Mouse (Mus musculus) ES-Bruce4 (cell line): Measurements from ENCODE around the gene Prrg2. TPM values are rescaled to one million over a fixed set of nuclear protein-coding genes. Genes with fewer than 3 reads are reported as not detected.

ENCODE experiments used
- H3K27ac ChIP-seq: 2 replicates; pipeline ENCODE4 v1.5.1; 2012; ENCODE audit warnings: low read length, inconsistent platforms; ENCODE audit not compliant: insufficient read depth
- H3K27me3 ChIP-seq: 2 replicates; pipeline ENCODE4 v1.6.1; 2012; ENCODE audit warnings: mild to moderate bottlenecking, low read length, inconsistent platforms; ENCODE audit not compliant: control insufficient read depth, poor library complexity, insufficient read depth, severe bottlenecking
- H3K36me3 ChIP-seq: 2 replicates; pipeline ENCODE4 v1.6.1; 2012; ENCODE audit warnings: inconsistent platforms, mild to moderate bottlenecking, low read length, moderate library complexity; ENCODE audit not compliant: control insufficient read depth, poor library complexity, insufficient read depth, severe bottlenecking
- H3K4me1 ChIP-seq: one replicate; pipeline ENCODE4 v1.8.1; 2011; ENCODE audit warnings: low read length; ENCODE audit not compliant: control insufficient read depth, insufficient read depth
- H3K4me3 ChIP-seq: 2 replicates; pipeline ENCODE4 v1.5.1; 2011; ENCODE audit warnings: low read depth, mild to moderate bottlenecking, low read length
- H3K9ac ChIP-seq: 2 replicates; pipeline ENCODE4 v1.6.1; 2012; ENCODE audit warnings: low read depth, mild to moderate bottlenecking, inconsistent platforms; ENCODE audit not compliant: poor library complexity, severe bottlenecking
- H3K9me3 ChIP-seq: replicated peaks from 2 replicates; pipeline ENCODE4 v1.6.1; 2012; ENCODE audit warnings: mild to moderate bottlenecking, low read length, inconsistent platforms; ENCODE audit not compliant: control insufficient read depth, poor library complexity, insufficient read depth, severe bottlenecking
- CTCF ChIP-seq: IDR thresholded peaks from one replicate; pipeline ENCODE4 v1.8.1; 2011; ENCODE audit warnings: low read depth, low read length
- EP300 ChIP-seq: IDR thresholded peaks from 2 replicates; pipeline ENCODE4 v1.6.1; 2011; ENCODE audit warnings: low read depth, low read length; ENCODE audit not compliant: insufficient read depth
- POLR2A ChIP-seq: IDR thresholded peaks from one replicate; pipeline ENCODE4 v1.8.1; 2011; ENCODE audit warnings: low read length; ENCODE audit not compliant: insufficient read depth
- polyA plus RNA-seq: library from polyadenylated mRNA; stranded (reverse); fragments of >200 nt; gene quantifications from 2 replicates; pipeline ENCODE4 v1.2.4, GENCODE M21; 2011; ENCODE audit warnings: low read depth; ENCODE audit not compliant: missing spikeins, insufficient read depth, insufficient read length

Prrg2 gene
- polyA plus RNA-seq, 1 experiment, result 12.0 TPM

GRCm38 (mm10) chr7:45052862-45053116 lies 9.7 kb downstream of the Prrg2 start, which contains the start of gene Prr12:
Prr12 (minus strand) TSS chr7:45052881.
- H3K36me3 ChIP-seq, result peaks cover 14% of the 10 kb centered on the region; the same call in 1 of the 2 replicates
- H3K27me3 ChIP-seq, result no peaks in the 10 kb centered on the region
- H3K4me1 ChIP-seq, result peaks cover 5% of the 10 kb centered on the region
- TF ChIP-seq CTCF (no peak), EP300 (no peak), POLR2A (no peak)
- H3K9ac ChIP-seq, result peak within 1 kb of the TSS; percentile 96
- H3K27ac ChIP-seq, result peak within 1 kb of the TSS; percentile 91
- peak within 1 kb of the TSS; percentile 74 for H3K4me3 ChIP-seq
- no peaks in the 10 kb centered on the region for H3K9me3 ChIP-seq

GRCm38 (mm10) chr7:45052181-45052861 lies 10.2 kb downstream of the Prrg2 start:
- H3K9ac ChIP-seq, result peak overlapping the region; percentile 96
- peaks cover 16% of the 10 kb centered on the region; the same call in 1 of the 2 replicates for H3K36me3 ChIP-seq
- peak overlapping the region; percentile 74 for H3K4me3 ChIP-seq
- H3K9me3 ChIP-seq, result no peaks in the 10 kb centered on the region
- TF ChIP-seq EP300 (no peak), POLR2A (no peak), CTCF (no peak)
- H3K27ac ChIP-seq, result peak overlapping the region; percentile 91
- peaks cover 5% of the 10 kb centered on the region for H3K4me1 ChIP-seq
- H3K27me3 ChIP-seq, result no peaks in the 10 kb centered on the region

DNA sequence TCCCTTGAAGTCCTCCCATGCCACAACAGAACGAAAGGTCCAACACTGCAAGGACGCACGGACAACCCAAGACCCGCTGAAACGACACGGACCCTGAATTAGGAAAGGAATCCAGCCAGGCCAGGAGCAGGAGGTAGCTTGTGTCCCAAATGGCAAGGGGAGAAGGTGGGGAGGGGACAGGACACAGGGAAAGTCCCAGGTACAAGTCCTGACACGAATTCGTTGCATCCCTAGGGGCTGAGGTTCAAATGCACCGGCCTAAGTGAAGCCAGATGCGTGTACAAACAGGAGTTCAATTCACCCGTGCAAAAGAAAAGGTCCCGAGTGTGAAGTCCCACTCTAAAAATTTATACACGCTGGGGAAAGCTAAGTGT lies 10.9 kb downstream of the Prrg2 start:
- Histone ChIP-seq H3K36me3 (peaks cover 19% of the 10 kb centered on the region; the same call in 1 of the 2 replicates), H3K9me3 (no peaks in the 10 kb centered on the region), H3K4me1 (peaks cover 5% of the 10 kb centered on the region), H3K9ac (peak overlapping the region; percentile 96), H3K27ac (peak overlapping the region; percentile 91), H3K4me3 (peak overlapping the region; percentile 74), H3K27me3 (no peaks in the 10 kb centered on the region)
- TF ChIP-seq POLR2A (no peak), CTCF (no peak), EP300 (no peak)

- peak overlapping the region; percentile 91 for H3K27ac ChIP-seq
- H3K9ac ChIP-seq, result peak overlapping the region; percentile 96
- TF ChIP-seq POLR2A (peak; percentile 23), EP300 (no peak)
- peaks cover 19% of the 10 kb centered on the region; the same call in 1 of the 2 replicates for H3K36me3 ChIP-seq
- H3K4me3 ChIP-seq, result peak overlapping the region; percentile 74
- H3K9me3 ChIP-seq, result no peaks in the 10 kb centered on the region
- H3K4me1 ChIP-seq, result peaks cover 5% of the 10 kb centered on the region
- H3K27me3 ChIP-seq, result no peaks in the 10 kb centered on the region
These were observed 11.4 kb downstream of the Prrg2 start for GRCm38 (mm10) chr7:45050945-45051600.

DNA sequence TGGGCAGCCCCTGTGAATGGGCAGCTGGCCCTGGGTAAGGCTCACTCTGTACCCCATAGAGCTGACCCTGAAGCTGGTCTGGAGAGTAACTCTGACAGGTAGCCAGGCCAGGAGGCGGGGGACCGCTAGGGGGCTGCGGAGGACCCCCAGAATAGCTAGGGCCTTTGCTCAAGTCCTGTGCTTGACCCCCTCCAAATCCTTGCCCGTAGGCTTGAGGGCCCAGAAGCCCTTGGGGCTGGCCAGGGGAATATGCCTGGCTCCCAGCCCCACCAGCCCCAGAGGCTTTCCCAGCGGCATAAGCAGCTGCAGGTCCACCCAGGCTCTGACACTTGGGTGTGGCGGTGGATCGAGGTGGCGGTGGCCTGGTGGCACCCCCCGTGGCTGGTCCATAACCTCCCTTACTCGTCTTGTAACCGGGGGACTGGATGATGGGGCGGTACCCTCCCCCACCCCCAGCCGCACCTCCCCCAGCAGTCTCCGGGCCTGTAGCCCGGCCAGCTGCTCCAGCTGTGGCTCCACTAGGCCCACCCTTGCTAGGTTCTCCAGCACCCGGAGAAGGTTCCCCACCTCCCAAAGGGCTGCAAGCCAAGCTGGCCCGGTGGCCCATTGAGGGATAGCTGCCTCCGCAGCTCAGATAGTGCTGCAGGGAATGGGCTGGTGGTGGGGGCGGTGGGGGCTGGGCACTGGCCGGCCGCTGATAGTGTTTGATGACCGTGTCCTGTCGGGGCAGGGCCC lies 13.4 kb downstream of the Prrg2 start:
- Histone ChIP-seq H3K27ac (no peak overlapping the region), H3K27me3 (no peaks in the 10 kb centered on the region), H3K4me1 (peaks cover 5% of the 10 kb centered on the region), H3K36me3 (peaks cover 25% of the 10 kb centered on the region), H3K9ac (0 out of 2 replicates have a peak overlapping the region, but pooled peaks have one; percentile 15), H3K4me3 (no peak overlapping the region), H3K9me3 (no peaks in the 10 kb centered on the region)
- no peak for TF ChIP-seq EP300
- no peak for TF ChIP-seq CTCF
- no peak for TF ChIP-seq POLR2A
